In the genomic region with DNA sequence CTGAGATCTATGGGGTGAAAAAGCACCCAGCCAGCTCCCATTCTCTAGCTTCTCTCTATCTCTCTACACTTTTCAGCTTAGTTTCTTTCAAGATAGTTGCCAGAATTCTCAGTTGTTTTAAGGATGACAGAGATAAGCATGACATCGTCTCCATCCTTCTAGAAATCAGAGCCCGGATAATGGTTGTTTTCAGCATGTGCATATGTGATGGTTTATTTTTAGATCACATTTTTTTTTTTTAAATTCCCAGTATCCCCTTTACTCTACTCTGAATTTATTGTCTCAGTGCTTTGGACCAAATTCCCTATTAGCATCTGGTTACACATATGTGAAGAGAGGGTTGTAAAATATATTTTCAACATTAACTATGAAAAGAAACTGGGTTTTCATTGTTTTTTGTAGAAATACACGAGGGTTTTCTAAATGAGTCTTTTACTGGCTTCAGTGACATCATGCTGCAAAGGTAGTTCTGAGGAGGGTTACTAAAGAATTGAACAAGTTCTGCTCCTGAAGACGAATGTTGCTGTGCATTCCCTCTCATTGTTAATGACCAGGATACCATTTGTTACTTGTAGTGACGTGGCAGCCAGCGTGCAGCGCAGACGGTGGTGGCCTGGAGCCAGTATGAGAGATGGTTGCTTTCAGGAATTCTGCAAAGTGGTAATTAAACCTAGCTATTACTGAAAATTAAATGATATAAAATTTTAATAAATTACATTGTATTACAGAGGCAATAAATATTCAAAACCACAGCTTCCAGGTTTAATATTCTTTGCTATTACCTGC, we compare ENCODE assay signal across 26 mouse cellular contexts. TPM values are rescaled to one million over a fixed set of nuclear protein-coding genes. Genes with fewer than 3 reads are reported as not detected.
DNase-seq lines count a peak whose midpoint lies in the region; ATAC-seq lines count a peak whose summit lies in the region.
"Had no signal": no experiment of that assay in that cellular context is flagged by ENCODE, and none has a peak within 500 bp of the region (broad histone marks: within the 10 kb centered on the region; RNA-seq: fewer than 3 reads in every experiment).

No protein-coding gene starts in this region.

- H3K27me3 ChIP-seq in hindbrain, embryonic 12.5 days: no peaks in the 10 kb centered on the region
- no peaks in the 10 kb centered on the region for H3K27me3 ChIP-seq in hindbrain, embryonic 16.5 days (replicated peaks; ENCODE audit: control insufficient read depth, insufficient read depth, low read length)
- H3K27me3 ChIP-seq in neural tube, embryonic 13.5 days: no peaks in the 10 kb centered on the region
- H3K27me3 ChIP-seq in midbrain, embryonic 10.5 days (ENCODE audit: low read depth, poor library complexity, severe bottlenecking): no peaks in the 10 kb centered on the region
- H3K27me3 ChIP-seq: kidney, embryonic 15.5 days; midbrain, embryonic 15.5 days had no signal

- DNase-seq in neural tube, embryonic 10.5 days (ENCODE audit: extremely low spot score, low spot score): no peak
- peak; percentile 41 to 61 for DNase-seq in layer of hippocampus, postnatal 10 days (ENCODE audit: low spot score in 2 of 2)
- no peak for DNase-seq in T-cell, adult 2 months (ENCODE audit: low spot score)
- no peak for DNase-seq in midbrain, embryonic 10.5 days (ENCODE audit: low spot score)
- DNase-seq: adrenal gland, adult 8-10 months; cerebellum, adult 18-20 months; cerebellum, postnatal 14 days; gastrocnemius, postnatal 25 days; heart, adult 2 months; kidney, adult 11 months; left cerebral cortex, postnatal 4 days; lung, postnatal 4 days; right cerebral cortex, postnatal 14 days; thymus, postnatal 25 days had no signal

- WGBS in hindbrain, embryonic 12.5 days: 69% methylated on average over 8 of the region's 8 CpGs
- WGBS in hindbrain, embryonic 16.5 days: 51% methylated on average over 8 of the region's 8 CpGs
- WGBS in neural tube, embryonic 13.5 days: 50% methylated on average over 8 of the region's 8 CpGs
- 89% methylated on average over 8 of the region's 8 CpGs for WGBS in midbrain, embryonic 10.5 days

- no peaks in the 10 kb centered on the region for H3K4me1 ChIP-seq in hindbrain, embryonic 12.5 days
- no peaks in the 10 kb centered on the region; the same call in none of the 2 replicates for H3K4me1 ChIP-seq in hindbrain, embryonic 16.5 days (ENCODE audit: control insufficient read depth, insufficient read depth, low read depth, low read length)
- peaks cover 13% of the 10 kb centered on the region for H3K4me1 ChIP-seq in neural tube, embryonic 13.5 days (replicated peaks)
- no peaks in the 10 kb centered on the region for H3K4me1 ChIP-seq in midbrain, embryonic 10.5 days
- H3K4me1 ChIP-seq: kidney, embryonic 15.5 days; midbrain, embryonic 15.5 days had no signal

- no peak overlapping the region for H3K4me2 ChIP-seq in hindbrain, embryonic 12.5 days (replicated peaks)
- H3K4me2 ChIP-seq in hindbrain, embryonic 16.5 days (ENCODE audit: low read length): no peak overlapping the region
- H3K4me2 ChIP-seq in neural tube, embryonic 13.5 days: no peak overlapping the region
- H3K4me2 ChIP-seq: kidney, embryonic 15.5 days; midbrain, embryonic 15.5 days had no signal

- H3K27ac ChIP-seq in hindbrain, embryonic 12.5 days: peak overlapping the region; percentile 52; the same call in 1 of the 2 replicates
- H3K27ac ChIP-seq in hindbrain, embryonic 16.5 days (ENCODE audit: low read depth, low read length): no peak overlapping the region
- H3K27ac ChIP-seq in neural tube, embryonic 13.5 days (replicated peaks): peak overlapping the region; percentile 65; the same call in 1 of the 2 replicates
- H3K27ac ChIP-seq in midbrain, embryonic 10.5 days (replicated peaks): no peak overlapping the region
- H3K27ac ChIP-seq: heart, adult 2 months; kidney, embryonic 15.5 days; midbrain, embryonic 15.5 days had no signal

- H3K9ac ChIP-seq in hindbrain, embryonic 12.5 days: no peak overlapping the region
- no peak overlapping the region for H3K9ac ChIP-seq in hindbrain, embryonic 16.5 days (ENCODE audit: low read depth, low read length)
- no peak overlapping the region for H3K9ac ChIP-seq in neural tube, embryonic 13.5 days
- H3K9ac ChIP-seq: kidney, embryonic 15.5 days; midbrain, embryonic 15.5 days had no signal

- H3K36me3 ChIP-seq in hindbrain, embryonic 12.5 days: no peaks in the 10 kb centered on the region
- no peaks in the 10 kb centered on the region for H3K36me3 ChIP-seq in hindbrain, embryonic 16.5 days (ENCODE audit: control insufficient read depth, insufficient read depth, low read length)
- no peaks in the 10 kb centered on the region for H3K36me3 ChIP-seq in neural tube, embryonic 13.5 days
- no peaks in the 10 kb centered on the region for H3K36me3 ChIP-seq in midbrain, embryonic 10.5 days
- H3K36me3 ChIP-seq: kidney, embryonic 15.5 days; midbrain, embryonic 15.5 days had no signal

- H3K4me3 ChIP-seq in hindbrain, embryonic 12.5 days: no peak overlapping the region
- no peak overlapping the region for H3K4me3 ChIP-seq in hindbrain, embryonic 16.5 days (ENCODE audit: low read length)
- no peak overlapping the region for H3K4me3 ChIP-seq in neural tube, embryonic 13.5 days
- no peak overlapping the region for H3K4me3 ChIP-seq in midbrain, embryonic 10.5 days
- H3K4me3 ChIP-seq: heart, adult 2 months; kidney, embryonic 15.5 days; midbrain, embryonic 15.5 days; myocyte had no signal

- ATAC-seq in hindbrain, embryonic 12.5 days (ENCODE audit: low FRiP score): no peak
- no peak for ATAC-seq in hindbrain, embryonic 16.5 days
- ATAC-seq in neural tube, embryonic 13.5 days (ENCODE audit: low read depth): no peak
- ATAC-seq: activated CD4-positive, CD25-positive, alpha-beta regulatory T cell, adult 4 months; midbrain, embryonic 15.5 days had no signal

- H3K9me3 ChIP-seq in hindbrain, embryonic 12.5 days (replicated peaks): no peaks in the 10 kb centered on the region
- H3K9me3 ChIP-seq in hindbrain, embryonic 16.5 days (ENCODE audit: control insufficient read depth, low read length): no peaks in the 10 kb centered on the region
- H3K9me3 ChIP-seq in neural tube, embryonic 13.5 days: no peaks in the 10 kb centered on the region
- no peaks in the 10 kb centered on the region for H3K9me3 ChIP-seq in midbrain, embryonic 10.5 days (replicated peaks)
- H3K9me3 ChIP-seq: kidney, embryonic 15.5 days; midbrain, embryonic 15.5 days had no signal

RNA-seq across cellular contexts. Expression of gene Cavin4, which starts 52.7 kb away (rescaled TPM):
- polyA plus RNA-seq in hindbrain, embryonic 12.5 days (2016; fragmentation: Nextera tagmentation; extraction: Ambion mirVana): 2.6 and 3.4 TPM in 2 replicates
- 0.88 and 1.9 TPM in 2 replicates for polyA plus RNA-seq in hindbrain, embryonic 16.5 days (2015; fragmentation: Nextera tagmentation; extraction: Ambion mirVana)
- polyA plus RNA-seq in neural tube, embryonic 13.5 days (2015; fragmentation: Nextera tagmentation; extraction: Ambion mirVana): 1.8 and 1.9 TPM in 2 replicates
- 1 to 10 TPM; 3.3 TPM for total RNA-seq in layer of hippocampus, postnatal 10 days (2021)
- polyA plus RNA-seq in midbrain, embryonic 10.5 days (2016; fragmentation: Nextera tagmentation; extraction: Ambion mirVana): 1.4 and 1.7 TPM in 2 replicates
- total RNA-seq: liver, adult 2 months; megakaryocyte-erythroid progenitor cell, adult 5-6 weeks; MEL had no signal
- polyA plus RNA-seq: activated CD4-positive, CD25-positive, alpha-beta regulatory T cell, adult 4 months; large intestine, adult 2 months; liver, adult 2 months; spleen, adult 2 months had no signal

Comparison
In these comparisons a context has a peak if more than half of its experiments do, and no peak if none do; other contexts are left out.
1. H3K27ac ChIP-seq: peak in hindbrain, embryonic 12.5 days (single experiment) and neural tube, embryonic 13.5 days (single experiment); none in hindbrain, embryonic 16.5 days (single experiment) and midbrain, embryonic 10.5 days (single experiment).
2. DNase-seq: peak in layer of hippocampus, postnatal 10 days (2 of 2); none in neural tube, embryonic 10.5 days (single experiment), T-cell, adult 2 months (single experiment) and midbrain, embryonic 10.5 days (single experiment).